Mouse (Mus musculus): Measurements from ENCODE around the gene Olfr1420. TPM values are rescaled to one million over a fixed set of nuclear protein-coding genes. Genes with fewer than 3 reads are reported as not detected.
A peak's percentile ranks its signal among the peaks of the same experiment; 100 is the strongest.

The Olfr1420 gene
- total RNA-seq, 2 experiments from 2014 or later = not detected

Small RNAs within 50 kb of the gene (microRNA-seq; reads per million reads assigned to microRNA genes)
- 4.0 reads per million, percentile 15 among the genes with 10 or more reads in this experiment for gene Mir6994

Other genes starting within 250 kb of the Olfr1420 start
- gene Ms4a3, start 245.7 kb upstream of the Olfr1420 start, total RNA-seq (2021) = not detected
- gene Oosp2, start 226.0 kb upstream of the Olfr1420 start, total RNA-seq (2021) = not detected
- not detected for gene Oosp1, start 195.4 kb upstream of the Olfr1420 start, total RNA-seq (2021)
- not detected for gene Oosp3, start 189.5 kb upstream of the Olfr1420 start, total RNA-seq (2021)
- gene Gif, start 139.0 kb upstream of the Olfr1420 start, total RNA-seq (2021) = not detected
- gene Mrpl16, start 116.2 kb upstream of the Olfr1420 start, total RNA-seq (2021) = 10 to 100 TPM; 40.0 to 40.7 TPM
- 1 to 10 TPM; 1.2 to 2.1 TPM for gene Stx3, start 67.2 kb upstream of the Olfr1420 start, total RNA-seq (2021)
- not detected for gene Olfr1417, start 47.3 kb upstream of the Olfr1420 start, total RNA-seq (2021)
- not detected for gene Olfr1418, start 25.5 kb upstream of the Olfr1420 start, total RNA-seq (2021)
- gene Olfr1419, start 11.5 kb upstream of the Olfr1420 start, total RNA-seq (2021) = not detected
- 10 to 100 TPM; 29.6 to 32.7 TPM for gene Patl1, start 25.8 kb downstream of the Olfr1420 start, total RNA-seq (2021)
- gene Osbp, start 79.4 kb downstream of the Olfr1420 start, total RNA-seq (2021) = 10 to 100 TPM; 80.6 to 85.0 TPM
- gene Olfr1423, start 154.8 kb downstream of the Olfr1420 start, total RNA-seq (2021) = not detected
- not detected for gene Olfr1424, start 176.1 kb downstream of the Olfr1420 start, total RNA-seq (2021)
- gene Olfr1425, start 191.2 kb downstream of the Olfr1420 start, total RNA-seq (2021) = not detected
- gene Olfr1426, start 205.4 kb downstream of the Olfr1420 start, total RNA-seq (2021) = not detected
- not detected for gene Olfr1427, start 216.8 kb downstream of the Olfr1420 start, total RNA-seq (2021)
- not detected for gene Olfr1428, start 229.3 kb downstream of the Olfr1420 start, total RNA-seq (2021)
- gene Olfr76, start 236.6 kb downstream of the Olfr1420 start, total RNA-seq (2021) = not detected